Mouse (Mus musculus) natural killer cell, adult 2 months (primary cell): ENCODE results near the gene Bmp10.
A peak's percentile ranks its signal among the peaks of the same experiment; 100 is the strongest.
"Not testable (repeated sequence)": the region's sequence is repeated elsewhere in the genome, so short reads cannot be mapped to it uniquely, and the experiment has no call there.

Experiments
- DNase-seq, 2 experiments: peaks; one replicate each; pipeline ENCODE4 v3.0.0; 2022; ENCODE audit warnings: low spot score in 2 of 2

The Bmp10 gene

GRCm38 (mm10) chr6:87447217-87447616 lies 18.4 kb downstream of the Bmp10 start:
- DNase-seq, result no peak

GRCm38 (mm10) chr6:87449534-87449933 lies 20.7 kb downstream of the Bmp10 start:
- no peak for DNase-seq

- peak in 1 of 2 experiments; percentile 11 for DNase-seq
These were observed 22.2 kb downstream of the Bmp10 start for GRCm38 (mm10) chr6:87451016-87451415.

GRCm38 (mm10) chr6:87451771-87452170 lies 23.0 kb downstream of the Bmp10 start:
- DNase-seq, result no peak

GRCm38 (mm10) chr6:87455507-87455906 lies 26.7 kb downstream of the Bmp10 start:
- DNase-seq, result no peak

GRCm38 (mm10) chr6:87466221-87466620 lies 37.4 kb downstream of the Bmp10 start:
- peak; percentile 53 to 66 for DNase-seq

GRCm38 (mm10) chr6:87467373-87467772 lies 38.6 kb downstream of the Bmp10 start:
- DNase-seq, result no peak

- DNase-seq, result no peak
These were observed 39.6 kb downstream of the Bmp10 start for GRCm38 (mm10) chr6:87468372-87468771.

- not testable (repeated sequence) for DNase-seq
These were observed 41.3 kb downstream of the Bmp10 start for GRCm38 (mm10) chr6:87470098-87470497.

GRCm38 (mm10) chr6:87475223-87475622 lies 46.4 kb downstream of the Bmp10 start:
- DNase-seq, result no peak

- no peak for DNase-seq
These were observed 50.1 kb downstream of the Bmp10 start for GRCm38 (mm10) chr6:87478847-87479246.

- no peak for DNase-seq
These were observed 50.7 kb downstream of the Bmp10 start for GRCm38 (mm10) chr6:87479291-87479999.

GRCm38 (mm10) chr6:87483224-87483899 lies 54.6 kb downstream of the Bmp10 start:
- DNase-seq, result no peak

GRCm38 (mm10) chr6:87483900-87484289 lies 55.1 kb downstream of the Bmp10 start:
- no peak for DNase-seq

GRCm38 (mm10) chr6:87484806-87485205 lies 56.0 kb downstream of the Bmp10 start:
- no peak for DNase-seq
